Mouse (Mus musculus) cortical plate, adult 2 months (tissue): ENCODE measurements around the gene Capza1.

Experiments
- CTCF ChIP-seq: fragments of 200-500 bp; IDR thresholded peaks from 2 replicates; pipeline ENCODE4 v1.5.1; 2011; ENCODE audit warnings: mild to moderate bottlenecking, control low read depth, low read length; ENCODE audit not compliant: insufficient read depth; ENCODE audit errors: extremely low read depth
- POLR2A ChIP-seq: fragments of 200-500 bp; IDR thresholded peaks from 2 replicates; pipeline ENCODE4 v1.6.1; 2011; ENCODE audit warnings: mild to moderate bottlenecking, low read length, control low read depth; ENCODE audit not compliant: insufficient read depth; ENCODE audit errors: extremely low read depth

DNA sequence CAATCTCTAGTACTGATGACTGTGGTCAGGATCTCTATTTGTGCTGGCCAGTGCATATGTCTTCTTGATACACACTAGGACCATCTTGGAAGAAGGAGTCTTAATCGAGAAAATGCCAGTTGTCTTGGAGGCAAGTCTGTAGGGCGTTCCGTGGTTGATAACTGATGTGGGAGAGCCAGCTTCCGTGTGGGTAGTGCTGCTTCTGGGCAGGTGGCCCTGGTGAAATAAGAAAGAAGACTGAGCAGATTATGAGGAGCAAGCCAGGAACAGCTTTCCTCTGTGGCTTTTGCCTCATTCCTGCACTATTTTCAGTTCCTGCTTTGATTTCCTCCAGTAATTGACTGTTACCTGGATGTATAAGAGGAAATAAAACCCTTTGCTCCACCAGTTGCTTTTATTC lies 41.1 kb upstream of the Capza1 start:
- TF ChIP-seq POLR2A (no peak), CTCF (no peak)
